Mouse (Mus musculus): Measurements from ENCODE around the gene Tectb. TPM values are rescaled to one million over a fixed set of nuclear protein-coding genes. Genes with fewer than 3 reads are reported as not detected.
"Not testable (repeated sequence)": the region's sequence is repeated elsewhere in the genome, so short reads cannot be mapped to it uniquely, and the experiment has no call there.

The Tectb gene
- total RNA-seq, 4 experiments from 2014 or later = 0.14 to 0.41 (median 0.29) TPM

DNA sequence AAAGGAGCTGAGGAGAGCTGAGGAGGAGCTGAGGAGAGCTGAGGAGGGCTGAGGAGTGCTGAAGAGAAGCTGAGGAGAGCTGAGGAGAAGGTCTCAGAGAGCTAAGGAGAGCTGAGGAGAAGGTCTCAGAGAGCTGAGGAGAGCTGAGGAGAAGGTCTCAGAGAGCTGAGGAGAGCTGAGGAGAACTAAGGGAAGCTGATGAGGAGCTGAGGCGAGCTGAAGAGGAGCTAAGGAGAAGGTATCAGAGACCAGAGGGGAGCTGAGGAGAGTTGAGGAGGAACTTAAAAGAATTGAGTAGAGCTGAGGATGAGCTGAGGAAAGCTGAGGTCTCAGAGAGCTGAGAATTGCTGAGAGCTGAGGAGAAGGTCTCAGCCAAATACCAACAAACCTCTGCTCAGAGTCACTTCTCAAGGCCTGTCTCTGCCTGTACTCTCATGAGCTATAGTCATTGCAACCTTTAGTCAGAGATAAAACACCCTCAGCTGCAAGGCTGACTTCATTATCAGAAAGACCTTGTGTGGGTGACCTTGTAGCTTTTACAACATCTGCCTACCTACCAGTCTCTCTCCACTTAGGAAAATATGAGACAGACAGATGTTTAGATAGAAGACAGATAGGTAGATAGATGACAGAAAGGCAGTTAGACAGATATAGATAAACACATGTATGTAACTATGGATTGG, 15.2 kb upstream of the Tectb start:
- DNase-seq (ENCODE audit: low spot score) = no peak

DNA sequence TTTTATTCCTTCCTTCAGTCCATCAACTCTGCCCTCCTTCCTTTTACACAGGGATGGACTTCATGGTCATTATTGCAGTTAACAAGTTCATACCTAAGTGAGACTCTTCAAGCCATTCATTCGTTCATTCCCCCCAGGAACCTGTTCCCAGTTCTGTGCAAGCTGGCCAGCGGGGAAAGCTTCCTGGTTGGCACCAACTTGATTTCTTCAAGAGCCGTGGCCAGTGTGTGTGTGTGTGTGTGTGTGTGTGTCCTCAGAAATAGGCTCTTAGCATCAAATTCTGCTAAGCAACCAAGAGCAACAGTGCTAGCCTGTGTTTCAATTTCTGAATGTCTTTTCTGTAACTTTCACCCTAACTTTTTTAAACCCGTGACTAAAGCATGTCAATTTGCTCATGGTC, 14.6 kb upstream of the Tectb start:
- DNase-seq (ENCODE audit: low spot score) = no peak

- DNase-seq (ENCODE audit: low spot score) = no peak
Measured at GRCm38 (mm10) chr19:55166741-55167140, 13.8 kb upstream of the Tectb start.

DNA sequence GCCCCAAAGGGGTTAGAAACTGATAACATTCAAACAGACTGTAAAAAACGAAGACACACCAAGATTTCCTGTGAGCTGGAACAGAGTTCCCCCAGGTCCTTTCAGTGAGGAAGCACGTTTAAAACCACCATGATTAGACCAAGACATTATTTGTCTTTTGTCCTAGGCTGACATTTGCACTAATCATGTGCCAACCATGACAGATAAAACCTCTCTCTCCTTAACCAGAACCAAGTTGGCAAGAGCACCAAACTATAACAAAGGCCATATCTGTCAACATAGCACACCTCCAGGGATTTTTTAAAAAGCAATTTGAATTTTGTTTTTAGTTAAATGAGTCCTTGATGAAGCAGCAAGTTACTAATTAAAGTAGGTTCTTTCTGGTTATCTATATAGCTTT, 12.8 kb upstream of the Tectb start:
- no peak for DNase-seq (ENCODE audit: low spot score)

DNA sequence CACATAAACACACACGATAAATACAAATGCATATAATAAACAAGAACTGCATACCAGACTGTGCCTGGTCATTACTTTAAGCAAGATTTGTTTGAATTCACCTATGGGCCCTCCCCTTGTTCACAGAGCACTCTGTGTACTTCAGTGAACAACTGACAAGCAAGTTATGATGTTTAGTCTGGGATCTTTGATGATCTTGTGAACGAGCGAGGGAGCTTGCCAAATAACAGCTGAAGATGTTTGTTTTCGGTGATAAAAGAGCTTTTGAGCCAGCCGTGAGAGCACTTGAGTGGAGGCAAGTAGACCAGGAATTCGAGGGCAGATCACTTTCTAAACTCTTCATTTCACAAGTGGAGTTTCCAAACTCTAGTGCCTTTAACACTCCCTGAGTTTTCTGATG, 12.2 kb upstream of the Tectb start:
- DNase-seq (ENCODE audit: low spot score) = no peak

GRCm38 (mm10) chr19:55169236-55169729, 11.2 kb upstream of the Tectb start:
- DNase-seq (ENCODE audit: low spot score) = not testable (repeated sequence)

DNA sequence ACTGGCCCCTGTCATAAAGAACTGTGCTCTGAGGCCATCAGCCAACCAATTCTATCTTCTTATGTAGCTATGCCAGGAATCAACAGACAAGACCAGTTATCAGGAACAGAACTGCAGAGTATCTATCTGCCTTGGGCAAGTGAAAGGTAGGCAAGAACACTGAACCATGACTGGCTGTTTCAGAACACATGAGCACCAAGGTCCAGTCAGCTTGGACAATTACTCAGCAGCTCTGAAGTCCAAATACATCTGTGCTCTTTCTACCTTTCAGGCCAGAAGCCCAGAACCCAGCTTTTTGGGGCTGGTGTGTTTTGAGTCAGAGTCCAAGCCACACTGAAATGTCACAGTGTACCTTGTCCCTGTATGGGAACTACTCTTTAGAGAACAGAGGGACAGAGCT, 10.1 kb upstream of the Tectb start:
- DNase-seq (ENCODE audit: low spot score) = no peak

DNA sequence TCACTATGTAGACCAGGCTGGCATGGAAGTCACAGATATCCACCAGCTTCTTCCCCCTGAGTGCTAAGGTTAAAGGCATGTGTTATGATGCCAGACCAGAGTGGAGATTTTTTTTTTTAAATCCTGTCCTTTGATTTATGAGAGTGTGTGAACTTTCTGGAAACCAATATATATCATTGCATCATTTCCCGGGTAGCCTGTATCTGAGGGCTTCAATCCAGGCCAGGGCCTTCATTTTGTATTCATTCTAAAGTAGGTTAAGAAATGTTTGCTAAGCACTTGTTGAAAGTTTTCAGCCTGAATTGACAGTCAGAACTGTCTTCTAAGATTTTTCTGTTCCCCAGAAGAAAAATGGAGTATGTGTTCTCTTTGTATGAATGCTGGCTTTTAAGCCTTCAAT, 8.9 kb upstream of the Tectb start:
- no peak for DNase-seq (ENCODE audit: low spot score)

GRCm38 (mm10) chr19:55177143-55177542, 3.4 kb upstream of the Tectb start:
- no peak for DNase-seq (ENCODE audit: low spot score)

- no peak for DNase-seq (ENCODE audit: low spot score)
Measured at GRCm38 (mm10) chr19:55184442-55184841, 3.9 kb downstream of the Tectb start.

- no peak for DNase-seq (ENCODE audit: low spot score)
Measured at GRCm38 (mm10) chr19:55185074-55185473, 4.5 kb downstream of the Tectb start.

- no peak for DNase-seq (ENCODE audit: low spot score)
Measured at GRCm38 (mm10) chr19:55185651-55186050, 5.1 kb downstream of the Tectb start.

DNA sequence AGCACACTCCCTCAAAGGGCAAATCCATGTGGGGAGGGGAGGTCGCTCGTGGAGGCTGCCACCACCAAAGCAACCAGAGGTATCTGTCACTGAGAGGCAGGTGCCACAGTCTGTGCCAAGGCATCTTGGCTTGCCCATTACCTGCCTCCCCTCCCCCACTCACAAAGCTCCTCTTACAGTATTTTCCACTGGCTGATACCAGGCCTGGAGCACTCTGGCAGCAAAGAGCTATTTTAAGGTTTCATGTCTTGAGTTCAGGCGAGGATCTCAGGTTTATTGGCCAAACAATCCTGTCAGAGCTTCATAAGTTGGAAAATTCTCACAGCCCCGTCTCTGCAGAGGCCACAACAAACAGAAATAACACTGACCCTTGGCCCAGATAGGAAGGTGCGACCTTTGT, 9.5 kb downstream of the Tectb start:
- peak; percentile 36 for DNase-seq (ENCODE audit: low spot score)

DNA sequence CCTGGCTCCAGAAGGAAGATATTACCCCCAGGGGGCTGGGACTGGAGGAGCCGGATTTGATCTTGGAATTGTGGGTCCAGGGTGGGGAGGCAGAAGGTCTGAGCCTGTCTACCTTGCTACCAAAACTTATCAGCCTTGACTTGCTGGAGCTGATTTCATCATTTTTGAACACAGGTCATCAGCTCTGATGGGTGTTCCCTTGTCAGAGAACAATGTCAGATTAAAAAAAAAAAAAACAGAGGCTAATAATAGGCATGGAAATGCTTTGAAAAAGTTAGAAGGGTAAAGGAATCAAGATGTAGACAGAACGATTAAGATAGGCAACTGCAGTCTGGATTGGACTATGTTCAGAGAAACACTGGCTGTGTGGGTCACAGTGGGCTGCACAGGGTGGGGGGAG, 11.1 kb downstream of the Tectb start:
- DNase-seq (ENCODE audit: low spot score) = no peak

- DNase-seq (ENCODE audit: low spot score) = no peak
Measured at GRCm38 (mm10) chr19:55192254-55192945, 11.9 kb downstream of the Tectb start.

DNA sequence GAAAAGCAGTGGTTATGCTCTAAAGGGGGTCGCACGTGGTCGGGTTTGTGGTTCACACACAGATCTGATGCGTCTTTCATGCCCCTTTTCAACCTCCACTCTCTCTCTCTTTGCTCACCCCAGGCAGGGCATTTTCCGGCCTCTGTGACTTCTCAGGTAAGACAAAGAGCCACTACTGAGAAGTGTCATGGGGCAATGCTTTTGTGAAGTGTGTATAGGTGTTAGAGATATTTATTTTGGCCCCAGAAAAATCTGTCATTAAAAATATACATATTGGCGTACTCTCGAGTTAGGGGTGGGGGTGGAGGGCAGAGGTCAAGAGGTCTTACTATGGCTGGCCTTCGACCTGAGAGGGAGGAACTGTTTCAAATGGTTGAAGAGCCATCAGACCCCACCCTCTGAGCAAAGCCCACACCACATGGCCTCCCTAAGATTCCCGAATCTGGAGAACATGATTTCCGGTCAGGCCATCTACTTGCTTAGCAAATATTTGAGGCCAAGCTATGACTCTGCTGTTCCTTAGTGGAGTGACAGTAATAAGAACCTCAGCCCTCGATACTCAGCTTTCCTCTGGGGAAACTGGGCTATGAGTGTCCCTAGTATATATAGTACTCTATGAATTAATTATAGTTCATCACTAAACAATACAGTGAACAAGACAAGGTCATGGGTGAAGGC, 13.3 kb downstream of the Tectb start:
- DNase-seq (ENCODE audit: low spot score) = peak; percentile 13

GRCm38 (mm10) chr19:55194520-55195170, 14.1 kb downstream of the Tectb start:
- peak; percentile 53 for DNase-seq (ENCODE audit: low spot score)

DNA sequence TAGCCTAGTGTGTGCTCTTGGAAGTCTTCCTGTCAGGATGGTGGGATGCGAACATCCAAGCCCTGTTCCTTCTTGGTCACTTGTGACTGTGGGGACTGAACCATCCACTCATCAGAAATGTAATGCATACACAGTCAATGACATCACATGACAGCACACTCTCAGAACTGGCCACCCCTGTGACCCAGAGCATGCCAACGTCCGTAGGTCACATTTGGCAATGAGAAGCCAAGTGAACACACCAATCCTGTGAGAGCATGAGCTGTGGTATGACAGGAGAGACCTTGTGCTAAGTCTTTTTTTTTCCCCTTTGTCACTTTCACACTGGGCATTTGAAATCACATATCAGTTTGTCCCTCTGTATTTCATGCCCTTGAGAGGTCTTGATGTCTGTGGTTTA, 15.0 kb downstream of the Tectb start:
- no peak for DNase-seq (ENCODE audit: low spot score)

- peak; percentile 47 for DNase-seq (ENCODE audit: low spot score)
Measured at GRCm38 (mm10) chr19:55198303-55198702, 17.8 kb downstream of the Tectb start.

DNA sequence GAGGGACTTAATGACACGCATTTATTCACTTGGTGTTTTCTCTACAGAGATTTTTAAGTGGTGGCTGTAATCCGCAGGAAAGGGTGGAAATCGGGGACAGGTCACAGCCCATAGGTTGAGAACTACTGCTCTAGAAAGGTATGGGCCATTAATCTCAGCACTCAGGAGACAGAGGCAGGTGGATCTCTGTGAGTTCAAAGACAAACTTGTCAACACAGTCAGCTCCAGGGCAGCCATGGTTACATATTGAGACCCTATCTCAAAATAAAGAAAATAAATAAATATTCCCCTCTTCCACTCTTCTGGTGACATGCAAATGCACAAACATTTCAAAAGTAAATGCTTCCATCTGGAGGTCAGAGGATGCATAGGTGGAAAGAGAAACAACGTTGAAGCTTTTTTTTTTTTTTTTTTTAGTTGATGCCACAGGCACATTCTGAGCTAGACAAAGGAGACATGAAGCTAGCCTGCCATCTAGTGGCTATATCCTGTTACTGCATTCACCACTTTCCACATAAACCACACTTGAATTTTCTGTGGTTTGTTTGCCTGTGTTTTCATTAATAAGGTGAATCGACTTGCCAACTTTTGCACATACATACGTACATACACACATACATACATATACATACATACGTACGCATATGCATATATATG, 26.1 kb downstream of the Tectb start:
- peak; percentile 28 for DNase-seq (ENCODE audit: low spot score)

GRCm38 (mm10) chr19:55207205-55207604, 26.7 kb downstream of the Tectb start:
- DNase-seq (ENCODE audit: low spot score) = no peak
